Mouse (Mus musculus): ENCODE results near the gene Retreg2. TPM values are rescaled to one million over a fixed set of nuclear protein-coding genes. Genes with fewer than 3 reads are reported as not detected.

Gene Retreg2
- polyA plus RNA-seq (2017; shearing (Covaris generic)) = 10 to 100 TPM; 19.2 to 32.9 TPM

DNA sequence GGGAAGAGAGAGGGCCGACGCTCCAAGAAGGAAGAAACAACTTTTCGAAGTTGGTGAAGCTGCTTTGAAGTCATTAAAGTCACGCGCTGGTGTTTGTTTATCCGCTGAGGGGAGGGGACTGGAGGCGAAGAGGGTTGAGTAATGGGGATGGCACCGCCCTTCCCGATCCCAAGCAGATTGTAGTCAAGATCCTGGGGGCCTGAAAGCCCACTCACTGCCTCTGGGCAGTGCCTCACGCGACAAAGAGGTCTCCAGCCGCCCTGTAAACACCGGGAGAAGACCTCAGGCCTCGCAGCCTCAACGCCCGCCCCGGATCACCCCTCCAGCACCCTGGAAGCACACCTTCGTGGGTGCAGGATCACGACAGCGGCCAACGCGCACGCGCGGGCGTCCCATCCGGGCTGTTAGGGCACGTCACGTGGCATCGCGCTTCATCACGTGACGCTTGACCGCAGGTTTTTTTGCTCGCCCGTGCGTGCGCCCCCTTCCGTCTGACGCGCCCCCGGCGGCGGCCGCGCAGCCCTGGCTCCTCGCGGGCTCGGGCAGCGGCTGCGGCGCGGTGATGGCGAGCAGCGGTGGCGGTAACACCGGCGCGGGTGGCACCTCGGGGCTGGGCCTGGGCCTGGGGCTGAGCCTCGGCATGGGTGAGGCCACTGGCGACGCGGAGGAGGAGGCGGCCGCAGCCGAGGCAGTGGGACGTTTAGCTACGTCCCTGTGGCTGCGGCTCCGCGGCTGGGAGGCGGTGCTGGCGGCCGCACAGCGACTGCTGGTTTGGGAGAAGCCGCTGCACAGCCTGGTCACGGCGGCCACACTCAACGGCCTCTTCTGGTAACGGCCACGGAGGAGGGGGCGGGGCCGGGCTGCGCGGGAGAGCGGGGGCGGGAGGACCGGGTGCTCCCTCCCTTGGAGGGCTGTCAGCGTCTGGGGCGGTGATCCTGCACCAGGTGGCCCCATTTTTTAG is at the start of gene Retreg2, which contains the start of gene Cnppd1:
TSS of gene Retreg2 (plus strand) at position 478 of the 961 bp plus-strand sequence.
TSS of gene Cnppd1 (minus strand) at position 411 of the 961 bp plus-strand sequence.
- ATAC-seq = peak; percentile 77

DNA sequence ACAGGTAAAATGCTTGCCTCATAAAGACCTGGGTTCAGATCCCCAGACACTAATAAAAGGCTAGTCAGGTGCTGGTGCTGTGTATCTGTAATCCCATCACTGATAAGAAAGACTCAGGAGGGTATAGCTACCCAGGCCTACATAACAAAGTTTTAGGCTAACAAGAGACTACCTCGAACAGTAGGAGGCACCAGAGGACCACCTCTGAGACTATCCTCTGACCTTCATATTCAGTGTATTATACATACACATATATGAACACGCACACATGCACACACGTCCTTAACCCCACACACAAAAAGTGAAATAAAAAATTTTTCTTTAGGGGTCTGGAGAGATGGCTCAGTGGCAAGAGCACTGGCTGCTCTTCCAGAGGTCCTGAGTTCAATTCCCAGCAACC is 20.4 kb upstream of the Retreg2 start:
- ATAC-seq = no peak

DNA sequence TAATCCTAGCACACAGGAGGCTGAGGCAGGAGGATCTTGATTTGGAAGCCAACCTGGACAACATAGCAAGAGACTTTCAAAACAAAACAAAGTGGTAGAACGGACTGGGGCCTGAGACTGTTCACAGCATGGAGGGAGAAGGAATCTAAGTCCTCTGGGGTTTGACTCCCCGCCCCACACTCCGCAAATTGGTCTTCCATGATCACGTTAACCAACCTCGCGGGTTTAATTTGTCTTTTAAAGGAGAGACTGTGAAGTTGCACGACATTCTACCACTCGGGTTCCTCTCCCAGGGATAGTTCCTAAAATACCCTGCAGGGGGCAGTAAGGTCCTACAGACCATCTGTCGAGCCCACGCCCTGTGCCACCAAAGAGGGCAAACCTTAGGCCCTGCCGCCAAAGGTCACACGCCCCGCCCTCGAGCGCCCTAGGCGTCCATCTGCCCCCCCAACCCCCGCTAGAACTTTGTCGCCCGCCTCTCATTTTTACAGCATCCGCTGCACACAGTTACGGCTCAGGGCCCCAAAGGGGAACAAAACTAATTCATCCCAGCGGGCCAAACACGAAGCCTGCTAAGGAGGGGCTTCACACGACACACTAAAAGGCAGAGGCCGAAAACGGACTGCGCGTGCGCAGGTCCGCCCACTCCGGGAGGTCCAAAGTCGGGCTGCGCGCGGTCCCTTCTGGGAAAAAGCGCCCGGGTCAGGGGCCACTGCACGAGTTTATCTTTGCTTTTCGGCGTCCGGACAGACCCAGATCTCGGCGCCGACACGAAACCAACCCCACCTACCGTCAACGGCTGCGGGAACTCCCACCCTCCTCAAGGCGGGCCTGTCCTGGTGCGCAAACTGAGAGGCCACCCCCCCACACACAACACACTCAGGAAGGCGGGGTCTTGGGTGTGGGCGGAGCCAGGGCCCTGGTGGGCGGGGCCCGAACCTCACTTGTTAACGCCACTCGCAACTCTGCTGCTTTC is 17.9 kb upstream of the Retreg2 start, which contains the start of gene Nhej1:
TSS of gene Nhej1 (minus strand) at position 855 of the 976 bp plus-strand sequence.
- ATAC-seq = peak; percentile 88

DNA sequence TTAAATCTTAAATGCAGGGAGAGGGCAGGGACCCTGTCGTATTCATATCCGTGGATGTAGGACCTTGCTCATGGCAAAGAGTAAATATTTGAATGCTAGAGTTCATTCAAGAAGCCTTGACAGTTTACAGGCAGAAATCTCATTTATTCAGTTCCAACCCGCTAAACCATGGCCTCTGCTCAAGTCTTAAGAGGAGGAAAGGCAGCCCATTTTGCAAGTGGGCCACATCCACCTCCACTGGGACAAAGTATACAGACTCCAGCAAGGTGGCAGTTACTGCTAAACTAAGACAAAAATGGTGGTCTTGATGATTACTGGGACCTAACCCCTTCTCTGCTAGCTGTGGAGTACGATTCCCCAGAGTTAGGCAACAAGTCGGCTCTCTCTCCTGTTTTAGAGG is 17.2 kb upstream of the Retreg2 start:
- ATAC-seq = no peak

DNA sequence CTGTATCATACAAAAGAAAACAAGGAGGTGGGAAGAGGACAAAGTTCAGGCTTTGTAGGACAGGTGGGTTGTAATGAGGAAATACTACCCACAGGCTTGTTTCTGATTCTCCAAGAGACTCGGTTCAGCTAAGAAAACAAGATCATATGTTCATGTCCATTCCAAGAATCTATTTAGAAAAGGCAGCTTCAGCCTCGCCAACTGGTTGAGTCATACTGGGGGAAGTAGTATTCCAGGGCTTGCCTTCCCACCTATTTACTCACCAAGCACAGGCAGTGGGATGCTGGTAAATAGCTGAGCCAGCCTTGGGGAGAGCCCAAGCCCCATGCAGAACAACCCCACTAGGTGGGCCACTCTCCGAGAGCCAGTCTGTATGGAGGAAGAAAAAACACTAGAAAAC is 13.9 kb upstream of the Retreg2 start:
- ATAC-seq = no peak

DNA sequence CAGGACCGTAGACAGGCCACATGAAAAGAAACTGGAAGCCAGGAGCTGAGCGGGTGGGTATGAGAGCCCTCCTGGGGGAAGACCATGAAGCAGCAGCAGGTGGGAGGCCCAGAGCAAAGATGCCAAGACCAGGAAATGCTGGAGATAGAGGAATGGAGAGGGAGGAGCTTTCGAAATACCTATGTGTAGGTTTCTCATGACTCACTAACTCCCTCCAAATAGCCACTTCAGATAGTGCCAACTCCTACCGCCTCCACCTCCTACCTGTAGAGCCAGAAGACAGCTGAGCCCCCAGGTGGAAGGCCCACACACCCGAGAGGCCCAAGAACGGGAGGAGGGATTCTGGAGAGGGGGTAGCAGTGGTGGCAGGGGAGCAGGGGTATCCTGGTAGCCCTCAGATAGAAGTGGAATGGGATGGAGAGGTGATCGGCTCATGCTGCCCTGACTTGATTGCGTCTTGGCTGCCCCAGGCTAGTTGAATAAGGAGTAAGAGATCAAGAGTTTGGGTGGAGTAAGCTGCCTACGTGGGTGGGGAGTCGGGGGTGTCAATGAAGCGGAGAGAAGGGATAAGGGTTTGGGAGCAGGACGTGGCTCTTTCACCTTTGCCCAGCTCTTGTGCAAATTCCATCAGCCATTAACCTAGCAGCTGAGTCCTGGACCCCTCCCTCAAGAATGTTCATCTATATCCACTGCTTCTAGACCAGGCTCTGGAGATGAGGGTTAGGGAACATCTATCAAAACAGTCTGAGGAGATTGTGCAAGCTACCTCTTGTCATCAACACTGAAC is 9.0 kb upstream of the Retreg2 start, which contains the start of gene Slc23a3:
TSS of gene Slc23a3 (minus strand) at position 470 of the 787 bp plus-strand sequence.
- no peak for ATAC-seq

DNA sequence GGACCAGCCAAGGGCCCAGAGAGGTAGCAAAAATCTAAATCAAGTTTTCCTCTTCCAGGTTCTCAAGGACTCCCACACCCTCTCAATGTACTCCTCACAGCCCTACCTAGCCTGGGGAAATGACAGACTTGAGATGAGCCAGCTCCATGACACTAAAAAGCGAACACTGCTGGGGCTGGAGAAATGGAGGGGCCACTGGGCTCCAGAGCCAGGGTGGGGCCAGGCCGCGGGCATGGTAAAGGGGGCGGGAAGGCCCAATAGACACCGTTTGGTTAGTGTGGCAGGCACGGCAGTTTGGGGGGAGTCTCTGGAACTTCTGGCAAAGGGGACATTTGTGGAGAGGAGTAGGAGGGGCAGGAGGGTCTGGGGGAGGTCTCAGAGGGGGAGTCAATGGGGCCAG is 6.3 kb upstream of the Retreg2 start:
- ATAC-seq = no peak

DNA sequence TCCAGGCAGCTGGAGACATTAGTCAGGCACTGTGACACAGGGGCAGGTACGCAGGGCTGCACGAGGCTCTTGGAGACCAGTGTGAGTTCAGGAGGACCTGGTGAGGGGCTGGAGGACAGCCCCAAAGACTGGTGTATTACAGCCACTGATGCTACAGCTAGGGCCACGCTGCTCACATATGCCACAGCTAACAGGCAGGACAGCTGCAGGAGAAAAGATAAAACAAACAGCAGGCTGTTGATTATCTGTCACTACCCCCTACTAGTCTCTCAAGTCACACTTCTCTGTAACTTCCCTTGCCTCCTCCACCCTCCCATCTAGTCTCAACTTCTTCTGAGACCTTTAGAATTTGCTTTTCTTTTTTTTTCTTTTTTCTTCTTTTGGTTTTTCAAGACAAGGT is 5.8 kb upstream of the Retreg2 start:
- ATAC-seq = no peak

DNA sequence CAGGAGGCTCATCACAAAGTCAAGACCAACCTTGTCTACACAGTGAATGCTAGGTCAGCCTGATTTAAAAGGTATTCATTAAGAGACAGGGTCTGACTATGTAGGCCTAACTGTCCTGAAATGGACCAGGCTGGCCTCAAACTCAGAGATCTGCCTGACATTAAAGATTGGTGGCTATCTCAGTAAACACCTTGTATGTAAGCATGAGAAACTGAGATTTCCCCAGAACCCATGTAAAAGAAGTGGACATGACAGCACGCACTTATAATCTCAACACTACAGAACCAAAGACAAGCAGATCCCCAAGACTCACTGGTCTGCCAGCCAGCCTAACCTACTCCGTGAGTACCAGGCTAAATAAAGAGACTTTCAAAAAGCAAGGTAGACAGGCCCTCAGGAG is 4.1 kb upstream of the Retreg2 start:
- no peak for ATAC-seq

DNA sequence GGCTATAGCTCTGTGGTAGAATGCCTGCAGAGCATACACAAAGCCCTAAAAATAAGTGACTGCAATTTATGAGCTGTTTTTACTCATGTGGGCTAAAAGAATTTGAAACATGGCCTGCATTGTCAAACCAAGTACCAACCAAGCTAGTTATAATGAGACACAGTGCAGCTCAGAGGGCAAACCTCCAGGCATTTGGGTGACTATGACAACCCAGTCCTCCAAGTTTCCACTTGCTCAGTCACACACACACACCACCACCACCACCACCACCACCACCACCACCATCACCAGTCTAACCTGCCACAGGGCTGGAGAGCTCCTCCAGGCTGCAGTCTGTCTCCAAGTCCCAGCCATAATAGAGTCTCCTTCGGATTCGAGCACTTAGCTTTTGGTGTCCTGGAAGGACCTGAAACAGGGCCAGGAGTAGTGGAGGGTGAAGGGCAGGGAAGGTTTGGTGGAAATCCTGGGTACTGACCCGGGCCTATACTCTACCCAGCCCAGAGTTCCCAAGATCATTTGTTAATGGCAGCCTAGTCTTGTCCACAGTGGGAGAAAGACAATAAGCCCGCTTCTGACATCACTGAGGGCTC is 1.9 kb upstream of the Retreg2 start:
- ATAC-seq = no peak

DNA sequence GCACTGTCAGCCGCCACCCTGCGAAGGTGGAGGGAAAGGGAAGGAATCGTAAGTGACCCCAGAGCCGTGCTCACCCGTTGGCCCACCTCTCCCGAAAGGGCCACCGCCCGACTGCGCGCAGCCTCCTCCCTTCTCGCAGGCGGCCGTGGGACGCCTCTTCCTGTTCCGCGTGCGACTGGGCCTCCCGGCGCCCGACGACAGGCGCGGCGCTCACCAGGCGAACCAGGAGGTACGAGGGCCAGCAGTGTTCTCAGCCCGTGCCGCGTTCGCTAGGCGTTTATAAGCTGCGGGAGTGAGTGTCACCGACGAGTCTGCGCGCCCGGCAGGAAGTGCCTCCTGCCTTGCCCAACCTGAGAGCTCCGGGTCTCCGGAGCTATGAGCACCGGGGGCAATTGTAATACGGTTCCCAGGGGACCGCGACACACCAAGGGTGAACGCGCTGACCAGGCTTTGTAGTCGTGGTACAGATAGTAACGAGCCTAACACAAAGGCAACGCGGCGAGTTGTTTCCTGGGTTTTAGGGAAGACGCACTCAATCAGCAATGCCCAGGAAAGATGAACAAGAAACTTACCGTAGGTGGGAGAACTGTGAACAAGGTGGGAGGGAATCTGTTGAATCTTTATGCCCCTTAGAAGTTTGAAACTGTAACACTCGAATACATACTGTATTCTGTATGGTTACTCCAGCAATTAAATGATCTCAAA is 940 bp upstream of the Retreg2 start:
- peak; percentile 61 for ATAC-seq

DNA sequence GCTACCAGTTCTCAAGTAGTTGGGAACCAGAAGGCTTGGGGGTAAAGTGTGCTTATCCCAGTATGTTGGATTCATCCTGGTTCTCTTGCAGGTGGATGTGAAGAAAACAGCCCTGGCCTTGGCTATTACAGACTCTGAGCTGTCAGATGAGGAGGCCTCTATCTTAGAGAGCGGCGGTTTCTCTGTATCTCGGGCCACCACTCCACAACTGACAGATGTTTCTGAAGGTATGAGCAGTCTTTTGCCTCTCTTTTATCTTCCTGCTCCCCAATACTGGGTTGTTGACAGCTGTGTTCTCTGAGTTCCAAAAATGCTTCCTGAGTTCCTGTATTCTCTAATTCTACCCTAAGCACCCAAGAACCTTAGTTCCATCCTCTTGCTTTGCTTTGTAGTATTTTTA is 3.0 kb downstream of the Retreg2 start:
- ATAC-seq = no peak

DNA sequence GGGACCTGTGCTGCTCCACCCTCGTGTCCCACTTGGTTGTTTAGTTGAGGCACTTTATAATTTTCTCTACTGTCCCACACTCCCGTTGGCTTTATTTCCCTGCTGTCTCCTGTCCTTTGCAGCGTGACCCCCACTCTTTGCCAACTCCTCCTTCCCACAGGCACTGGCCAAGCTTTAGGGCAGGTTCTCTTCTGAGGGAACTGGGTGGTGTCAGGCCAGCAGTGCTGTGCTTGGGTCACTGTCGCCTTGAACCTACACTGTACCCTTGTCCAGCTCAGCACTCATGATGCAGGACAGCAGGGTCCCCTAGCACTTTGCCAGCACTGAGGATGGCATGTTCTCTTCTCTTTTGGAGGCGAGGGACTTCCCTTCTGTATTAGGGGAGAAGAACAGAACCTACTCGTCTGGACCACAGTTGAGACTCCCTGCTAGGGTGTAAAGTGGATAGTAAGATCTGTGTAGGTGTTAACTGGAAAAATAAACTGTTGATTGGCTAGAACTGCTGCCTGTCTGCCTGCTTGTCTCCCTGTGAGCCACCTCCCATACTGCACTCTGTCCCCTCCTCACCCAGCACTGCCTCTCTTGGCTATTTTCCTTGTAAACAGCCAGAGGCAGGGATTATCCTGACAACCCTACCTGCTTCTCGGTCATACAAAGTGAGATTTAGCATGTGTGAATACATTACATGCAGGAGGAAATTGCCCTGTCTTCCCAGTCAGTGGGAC is 5.0 kb downstream of the Retreg2 start:
- ATAC-seq = no peak

DNA sequence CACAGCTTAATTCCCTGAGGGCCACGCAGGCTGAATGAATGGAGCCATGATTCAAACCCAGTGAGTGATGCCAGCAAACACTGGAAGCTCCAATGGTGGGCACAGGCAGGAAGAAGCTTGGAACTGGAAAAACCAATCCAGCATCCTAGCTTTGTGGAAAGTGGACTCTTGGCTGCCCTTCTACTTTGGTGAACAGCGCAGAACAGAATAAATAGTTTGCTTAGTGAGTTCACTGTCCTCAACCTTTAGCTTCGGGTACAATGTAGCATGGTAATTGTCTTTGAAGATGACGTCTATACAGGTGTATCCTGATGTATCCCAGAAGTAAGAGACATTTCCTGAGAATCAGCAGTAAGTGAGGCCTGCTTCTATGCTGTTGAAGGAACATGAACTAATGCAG is 6.1 kb downstream of the Retreg2 start:
- ATAC-seq = no peak

DNA sequence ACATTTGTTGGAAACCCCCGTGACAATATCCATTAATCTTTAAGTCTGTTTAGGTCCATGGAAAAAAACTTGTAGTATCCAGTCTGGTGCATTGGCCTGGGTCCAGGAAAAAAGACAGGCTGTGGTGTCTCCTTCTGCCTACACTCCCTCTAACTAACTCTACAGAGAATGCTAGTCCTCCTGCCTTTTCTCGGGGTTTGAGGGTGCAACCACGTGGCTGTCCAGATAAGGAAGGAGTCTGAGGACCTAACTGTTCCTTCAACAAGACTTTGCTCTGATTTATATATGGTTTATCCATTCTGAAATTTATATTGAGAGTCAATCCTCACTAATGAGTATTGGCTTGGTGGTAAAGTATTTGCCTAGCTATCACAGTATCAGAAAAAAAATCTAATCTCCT is 13.3 kb downstream of the Retreg2 start:
- ATAC-seq = no peak

DNA sequence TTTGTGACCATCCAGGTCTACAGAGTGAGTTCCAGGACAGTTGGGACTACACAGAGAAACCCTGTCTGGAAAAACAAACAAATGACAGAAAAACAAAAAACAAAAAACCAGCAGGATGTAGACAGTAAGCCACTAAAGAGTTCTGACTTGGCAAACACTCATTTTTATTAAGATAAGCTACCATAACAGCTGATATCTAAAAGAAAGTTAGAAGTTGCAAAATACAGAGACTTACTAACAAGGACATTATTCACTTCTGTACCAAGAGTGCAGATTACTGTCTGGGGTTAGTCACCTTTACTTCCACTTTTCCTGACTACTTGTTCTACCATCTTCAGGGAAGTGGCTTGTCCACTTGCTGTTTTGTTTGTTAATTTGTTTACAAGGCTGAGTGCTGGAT is 16.4 kb downstream of the Retreg2 start:
- ATAC-seq = no peak

DNA sequence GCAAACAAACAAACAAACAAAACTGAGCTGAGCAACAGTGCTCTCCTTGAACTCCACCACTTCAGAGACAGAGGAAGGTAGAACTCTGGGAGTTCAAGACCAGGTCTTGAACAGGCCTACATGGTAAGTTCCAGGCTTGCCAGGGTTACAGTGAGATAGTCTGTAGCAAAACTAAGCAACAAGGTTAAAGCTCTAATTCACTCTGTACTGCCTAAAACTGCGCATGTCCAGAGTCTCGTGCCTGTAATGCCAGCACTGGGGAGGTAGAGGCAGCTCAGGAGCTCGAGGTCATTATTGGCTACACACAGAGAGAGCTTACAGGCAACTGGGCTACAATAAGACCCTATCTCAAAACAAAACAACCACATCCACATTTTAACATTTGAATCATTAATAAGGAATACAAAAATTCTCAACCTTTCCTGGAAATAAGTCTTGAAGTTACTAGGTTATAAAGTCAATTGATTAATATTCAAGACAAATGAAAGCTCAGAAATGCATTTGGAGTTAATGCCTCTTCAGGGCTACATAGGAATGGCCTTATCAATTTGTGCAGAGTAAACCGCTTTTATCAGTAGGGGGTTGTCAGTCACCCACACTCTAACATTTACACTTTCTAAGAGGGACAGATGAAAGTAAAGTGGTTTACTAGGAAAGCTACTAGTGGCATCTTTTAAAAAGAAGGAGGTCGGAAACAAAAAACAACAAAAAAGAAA is 17.1 kb downstream of the Retreg2 start:
- ATAC-seq = no peak

DNA sequence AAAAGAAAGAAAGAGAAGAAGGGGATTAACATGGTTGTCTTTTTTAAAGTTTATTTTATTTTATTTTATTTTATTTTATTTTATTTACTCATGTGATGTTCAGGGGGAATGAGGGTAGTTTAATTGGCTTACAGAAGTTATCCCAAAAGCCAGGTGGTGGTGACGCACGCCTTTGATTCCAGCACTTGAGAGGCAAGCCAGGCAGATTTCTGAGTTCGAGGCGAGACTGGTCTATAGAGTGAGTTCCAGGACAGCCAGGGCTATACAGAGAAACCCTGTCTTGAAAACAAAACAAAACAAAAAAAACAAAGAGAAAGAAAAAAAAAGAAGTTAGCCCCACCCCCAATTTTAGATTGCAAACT is 17.7 kb downstream of the Retreg2 start:
- no peak for ATAC-seq

DNA sequence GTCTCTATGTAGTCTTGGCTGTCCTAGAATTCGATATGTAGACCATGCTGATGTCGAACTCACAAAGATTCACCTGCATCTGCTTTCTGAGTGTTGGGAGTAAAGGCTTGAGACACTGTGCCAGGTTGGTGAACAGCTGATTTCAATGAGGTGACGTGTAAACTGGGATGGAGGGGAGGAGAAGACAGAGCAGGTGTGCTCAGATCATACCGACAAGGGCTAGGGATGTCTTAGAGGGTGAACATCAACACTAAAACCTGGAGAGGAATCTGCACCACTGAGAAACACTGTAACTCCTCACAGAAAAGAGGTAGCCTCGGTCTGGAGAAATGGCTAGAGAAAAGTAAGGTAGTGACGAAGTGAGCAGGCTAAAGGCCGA is 25.5 kb downstream of the Retreg2 start:
- ATAC-seq = no peak

All from CD4-positive, CD25-positive, alpha-beta regulatory T cell, adult 4 months (primary cell).